Mouse (Mus musculus): Measurements from ENCODE around the gene Capn2. TPM values are rescaled to one million over a fixed set of nuclear protein-coding genes. Genes with fewer than 3 reads are reported as not detected.
A peak's percentile ranks its signal among the peaks of the same experiment; 100 is the strongest.

Capn2 gene
- total and polyA plus RNA-seq, 3 experiments: 28.0 to 65.3 (median 63.9) TPM

DNA sequence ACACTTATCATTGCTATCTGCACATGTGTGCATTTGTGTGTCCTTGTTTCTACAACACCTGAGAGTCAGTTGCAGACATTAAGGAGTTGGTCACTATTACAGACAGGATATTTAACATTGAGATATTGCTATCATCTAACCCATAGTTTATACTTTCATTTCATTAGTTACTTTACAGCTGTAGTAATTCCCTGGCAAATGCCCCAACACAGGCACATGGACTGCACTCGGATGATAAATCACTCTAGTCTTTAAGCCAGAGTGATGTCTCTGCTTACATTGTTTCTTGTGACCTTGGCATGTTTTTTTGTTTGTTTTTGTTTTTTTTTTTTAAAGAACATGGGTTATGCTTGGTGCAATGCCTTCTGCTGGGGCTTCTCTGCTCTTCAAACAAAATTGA is 26.5 kb upstream of the Capn2 start:
- H3K4me1 ChIP-seq (ENCODE audit: control insufficient read depth, insufficient read depth, low read length): peaks cover 2% of the 10 kb centered on the region; the same call in 1 of the 2 replicates
- intact Hi-C loops (cut with DNase I): no loop called here
- 56% methylated on average over 1 of the region's 1 CpGs for WGBS
- H3K36me3 ChIP-seq (ENCODE audit: control insufficient read depth, insufficient read depth, low read length): no peaks in the 10 kb centered on the region
- no peak for DNase-seq
- no peak overlapping the region for H3K27ac ChIP-seq
- no peaks in the 10 kb centered on the region for H3K27me3 ChIP-seq (ENCODE audit: control insufficient read depth, insufficient read depth, low read length)
- TF ChIP-seq CTCF (IDR thresholded peaks at IDR 0.05) (no peak), EP300 (IDR thresholded peaks at IDR 0.05; ENCODE audit: insufficient read depth, low read depth, low read length) (no peak), POLR2A (IDR thresholded peaks at IDR 0.05; ENCODE audit: insufficient read depth, low read depth, low read length) (no peak)
- H3K9ac ChIP-seq (ENCODE audit: low read depth, low read length): no peak overlapping the region
- no peak overlapping the region for H3K4me3 ChIP-seq
- no peaks in the 10 kb centered on the region for H3K79me2 ChIP-seq (replicated peaks; ENCODE audit: control insufficient read depth, insufficient read depth, low read length)

DNA sequence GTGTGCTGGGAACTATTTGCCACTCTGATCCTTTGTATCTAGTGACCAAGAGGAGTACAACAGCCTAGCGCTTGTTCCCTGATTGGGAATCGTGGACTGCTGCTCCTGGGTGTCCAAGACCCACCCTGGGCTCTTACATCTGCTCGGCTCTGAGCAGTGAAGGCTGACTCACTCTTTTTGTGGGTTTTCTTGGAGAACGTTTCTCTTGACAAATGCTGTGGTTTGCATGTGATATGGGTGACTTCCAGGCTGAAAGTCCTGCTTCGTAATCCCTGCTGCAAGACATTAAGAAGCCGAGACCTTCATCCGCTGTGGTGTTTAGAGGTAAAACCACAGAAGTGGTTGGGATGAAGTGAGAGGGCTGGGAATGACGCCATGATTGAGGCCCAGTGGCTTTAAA is 25.7 kb upstream of the Capn2 start:
- Histone ChIP-seq H3K27ac (no peak overlapping the region), H3K36me3 (ENCODE audit: control insufficient read depth, insufficient read depth, low read length) (no peaks in the 10 kb centered on the region), H3K79me2 (replicated peaks; ENCODE audit: control insufficient read depth, insufficient read depth, low read length) (no peaks in the 10 kb centered on the region), H3K4me3 (no peak overlapping the region), H3K27me3 (ENCODE audit: control insufficient read depth, insufficient read depth, low read length) (no peaks in the 10 kb centered on the region), H3K4me1 (ENCODE audit: control insufficient read depth, insufficient read depth, low read length) (peaks cover 2% of the 10 kb centered on the region; the same call in 1 of the 2 replicates), H3K9ac (ENCODE audit: low read depth, low read length) (no peak overlapping the region)
- TF ChIP-seq EP300 (IDR thresholded peaks at IDR 0.05; ENCODE audit: insufficient read depth, low read depth, low read length): no peak
- 73% methylated on average over 8 of the region's 8 CpGs for WGBS
- peak in 1 of 2 experiments; percentile 5 for DNase-seq
- intact Hi-C loops (cut with DNase I): no loop called here

DNA sequence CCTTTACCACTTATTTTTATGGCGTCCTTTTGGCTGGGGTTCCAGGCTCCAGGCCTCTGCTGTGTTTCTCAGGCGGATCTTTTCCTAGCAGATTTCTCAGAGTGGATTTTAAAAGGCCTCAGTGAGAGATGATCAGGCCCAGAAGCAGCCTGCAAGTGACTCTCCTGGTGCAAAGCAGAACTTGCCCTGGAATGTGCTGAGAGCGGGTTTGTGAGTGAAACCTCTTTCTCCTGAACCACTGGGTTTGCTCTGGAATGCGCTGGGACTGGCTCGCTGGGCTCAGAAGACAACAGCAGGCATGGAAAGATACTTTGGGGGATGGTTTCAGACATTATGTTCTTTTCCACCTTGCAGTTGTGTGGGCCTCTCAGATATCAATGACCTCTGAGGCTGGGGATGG is 24.7 kb upstream of the Capn2 start:
- Histone ChIP-seq H3K27ac (no peak overlapping the region), H3K9ac (ENCODE audit: low read depth, low read length) (no peak overlapping the region), H3K79me2 (replicated peaks; ENCODE audit: control insufficient read depth, insufficient read depth, low read length) (no peaks in the 10 kb centered on the region), H3K27me3 (ENCODE audit: control insufficient read depth, insufficient read depth, low read length) (no peaks in the 10 kb centered on the region), H3K4me3 (no peak overlapping the region), H3K36me3 (ENCODE audit: control insufficient read depth, insufficient read depth, low read length) (no peaks in the 10 kb centered on the region), H3K4me1 (ENCODE audit: control insufficient read depth, insufficient read depth, low read length) (peaks cover 2% of the 10 kb centered on the region; the same call in 1 of the 2 replicates)
- peak in 1 of 2 experiments; percentile 12 for DNase-seq
- 68% methylated on average over 5 of the region's 5 CpGs for WGBS
- TF ChIP-seq POLR2A (IDR thresholded peaks at IDR 0.05; ENCODE audit: insufficient read depth, low read depth, low read length) (no peak), CTCF (IDR thresholded peaks at IDR 0.05) (no peak), EP300 (IDR thresholded peaks at IDR 0.05; ENCODE audit: insufficient read depth, low read depth, low read length) (no peak)
- intact Hi-C loops (cut with DNase I): no loop called here

DNA sequence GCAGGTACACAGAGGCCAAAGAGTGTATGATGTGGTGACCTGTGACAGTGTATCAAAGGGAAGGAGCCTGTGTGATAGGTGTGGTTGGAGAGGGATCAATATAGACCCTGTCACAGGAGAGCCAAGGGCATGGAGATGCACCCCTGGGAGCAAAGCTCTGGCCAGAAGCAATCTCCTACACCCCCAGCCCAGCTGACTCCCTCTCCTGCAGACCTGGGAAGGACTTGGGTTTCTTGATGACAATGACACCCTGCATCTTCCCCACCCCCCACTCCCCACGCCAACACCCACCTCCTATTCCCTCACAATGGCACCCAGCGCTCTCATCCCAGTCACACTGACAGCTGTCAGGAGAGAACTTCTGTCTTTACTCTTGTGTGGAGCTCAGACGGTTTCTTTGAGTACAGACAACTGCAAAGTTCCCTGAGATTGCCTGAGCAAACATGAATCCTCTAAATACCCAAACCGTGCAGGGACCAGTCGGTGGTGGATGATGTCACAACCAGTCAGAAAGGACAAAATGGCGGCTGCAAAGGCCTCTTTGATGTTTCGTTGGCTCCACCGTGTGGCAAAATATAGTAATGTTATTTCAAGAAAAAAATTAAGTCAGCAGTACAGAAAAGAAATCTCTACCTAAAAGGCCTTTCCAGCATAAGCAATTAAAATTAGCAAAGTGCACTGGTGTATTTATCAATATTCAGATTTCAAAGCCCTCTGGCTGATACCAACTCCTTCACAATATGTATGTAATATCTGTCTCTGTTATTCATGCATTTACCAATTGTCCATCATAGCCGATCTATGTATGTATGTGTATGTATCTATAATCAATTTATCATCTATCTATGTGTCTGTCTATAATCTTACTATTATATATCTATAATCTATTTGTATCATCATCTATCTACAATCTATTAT is 21.9 kb upstream of the Capn2 start:
- DNase-seq: peak; percentile 60 to 71
- Histone ChIP-seq H3K79me2 (replicated peaks; ENCODE audit: control insufficient read depth, insufficient read depth, low read length) (no peaks in the 10 kb centered on the region), H3K27ac (peak overlapping the region; percentile 62), H3K4me1 (ENCODE audit: control insufficient read depth, insufficient read depth, low read length) (peaks cover 4% of the 10 kb centered on the region), H3K36me3 (ENCODE audit: control insufficient read depth, insufficient read depth, low read length) (no peaks in the 10 kb centered on the region), H3K27me3 (ENCODE audit: control insufficient read depth, insufficient read depth, low read length) (no peaks in the 10 kb centered on the region), H3K4me3 (peak overlapping the region; percentile 11), H3K9ac (ENCODE audit: low read depth, low read length) (peak overlapping the region; percentile 63)
- peak; percentile 93 for TF ChIP-seq EP300 (IDR thresholded peaks at IDR 0.05; ENCODE audit: insufficient read depth, low read depth, low read length)
- TF ChIP-seq CTCF (IDR thresholded peaks at IDR 0.05): peak; percentile 81
- TF ChIP-seq POLR2A (IDR thresholded peaks at IDR 0.05; ENCODE audit: insufficient read depth, low read depth, low read length): no peak
- intact Hi-C loops (cut with DNase I): loop anchor here (1.0 to 10.0 kb wide), 4 partner anchors 22 to 414 kb away; partner anchors contain the start of genes Capn2 and Srp9
- 15% methylated on average over 9 of the region's 9 CpGs for WGBS

DNA sequence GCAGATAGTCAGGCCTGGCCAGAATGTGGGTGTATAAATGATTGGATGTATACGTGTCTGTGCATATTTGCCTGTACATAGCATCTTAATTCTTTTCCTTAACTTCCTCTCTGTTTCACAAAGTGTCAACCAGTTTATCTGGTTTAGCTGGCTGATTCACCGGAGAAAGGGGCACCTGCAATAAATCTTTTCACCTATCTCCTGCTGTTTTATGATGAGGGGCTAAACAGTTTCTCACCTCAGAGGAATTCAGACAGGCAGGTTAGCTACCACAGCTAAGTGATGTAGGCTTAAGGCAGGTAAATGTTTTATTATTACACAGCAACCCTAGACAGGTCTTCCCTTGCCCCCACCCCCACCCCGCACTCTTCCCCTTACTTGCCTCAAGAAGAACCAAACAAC is 17.7 kb upstream of the Capn2 start:
- no peak overlapping the region for H3K9ac ChIP-seq (ENCODE audit: low read depth, low read length)
- H3K27me3 ChIP-seq (ENCODE audit: control insufficient read depth, insufficient read depth, low read length): no peaks in the 10 kb centered on the region
- DNase-seq: peak in 1 of 2 experiments; percentile 2
- H3K36me3 ChIP-seq (ENCODE audit: control insufficient read depth, insufficient read depth, low read length): no peaks in the 10 kb centered on the region
- H3K27ac ChIP-seq: no peak overlapping the region
- H3K4me3 ChIP-seq: no peak overlapping the region
- TF ChIP-seq CTCF (IDR thresholded peaks at IDR 0.05) (no peak), EP300 (IDR thresholded peaks at IDR 0.05; ENCODE audit: insufficient read depth, low read depth, low read length) (no peak), POLR2A (IDR thresholded peaks at IDR 0.05; ENCODE audit: insufficient read depth, low read depth, low read length) (no peak)
- intact Hi-C loops (cut with DNase I): loop anchor here (10.0 kb wide), 1 partner anchor 410 kb away; the partner anchor contains the start of gene Srp9
- no peaks in the 10 kb centered on the region for H3K79me2 ChIP-seq (replicated peaks; ENCODE audit: control insufficient read depth, insufficient read depth, low read length)
- H3K4me1 ChIP-seq (ENCODE audit: control insufficient read depth, insufficient read depth, low read length): peaks cover 4% of the 10 kb centered on the region
- WGBS: 80% methylated on average over 3 of the region's 3 CpGs

DNA sequence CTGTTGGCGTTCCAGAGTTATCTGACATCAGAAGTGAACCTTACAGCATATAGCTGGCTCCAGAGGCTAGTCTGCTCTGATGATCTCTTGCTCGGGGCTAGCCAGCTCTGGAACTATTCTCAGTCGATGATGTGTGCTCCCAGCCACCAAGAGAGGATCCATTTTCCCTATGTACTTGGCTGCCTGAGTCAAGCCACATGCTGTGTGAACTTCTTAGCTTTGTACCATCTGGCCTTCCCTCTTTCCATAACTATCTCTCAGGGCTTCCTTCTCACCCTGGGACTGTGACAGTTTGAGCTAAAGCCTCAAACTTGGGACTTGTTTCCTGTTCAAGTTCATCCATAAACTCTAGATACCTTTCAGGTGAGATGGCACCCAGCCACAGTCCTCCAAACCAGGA is 16.2 kb upstream of the Capn2 start:
- intact Hi-C loops (cut with DNase I): loop anchor here (10.0 kb wide), 1 partner anchor 409 kb away; the partner anchor contains the start of gene Srp9
- TF ChIP-seq POLR2A (IDR thresholded peaks at IDR 0.05; ENCODE audit: insufficient read depth, low read depth, low read length) (no peak), EP300 (IDR thresholded peaks at IDR 0.05; ENCODE audit: insufficient read depth, low read depth, low read length) (no peak), CTCF (IDR thresholded peaks at IDR 0.05) (no peak)
- peaks cover 1% of the 10 kb centered on the region; the same call in 1 of the 2 replicates for H3K4me1 ChIP-seq (ENCODE audit: control insufficient read depth, insufficient read depth, low read length)
- no peak overlapping the region for H3K4me3 ChIP-seq
- H3K27ac ChIP-seq: no peak overlapping the region
- H3K36me3 ChIP-seq (ENCODE audit: control insufficient read depth, insufficient read depth, low read length): no peaks in the 10 kb centered on the region
- no peak overlapping the region for H3K9ac ChIP-seq (ENCODE audit: low read depth, low read length)
- peak in 1 of 2 experiments; percentile 6 for DNase-seq
- no peaks in the 10 kb centered on the region for H3K79me2 ChIP-seq (replicated peaks; ENCODE audit: control insufficient read depth, insufficient read depth, low read length)
- whole genome bisulfite sequencing: 72% methylated on average over 3 of the region's 3 CpGs
- H3K27me3 ChIP-seq (ENCODE audit: control insufficient read depth, insufficient read depth, low read length): no peaks in the 10 kb centered on the region
